Mouse (Mus musculus) embryonic facial prominence, embryonic 15.5 days (tissue): Measurements from ENCODE around the gene Dtx4. TPM values are rescaled to one million over a fixed set of nuclear protein-coding genes. Genes with fewer than 3 reads are reported as not detected.
"Not testable (repeated sequence)": the region's sequence is repeated elsewhere in the genome, so short reads cannot be mapped to it uniquely, and the experiment has no call there.

Experiments used
- ATAC-seq: fragments of 200-750 bp; cut with Nextera tagmentation; 2 replicates; pipeline ENCODE4 v1.8.0; 2017; ENCODE audit warnings: low read depth, moderate TSS enrichment; ENCODE audit not compliant: insufficient number of reproducible peaks, low FRiP score, low TSS enrichment
- H3K27ac ChIP-seq: fragments of 300-500 bp; sonication (generic); replicated peaks from 2 replicates; pipeline ENCODE4 v1.5.1; 2015; ENCODE audit warnings: mild to moderate bottlenecking, inconsistent platforms
- H3K27me3 ChIP-seq: fragments of 300-500 bp; sonication (generic); 2 replicates; pipeline ENCODE4 v1.6.1; 2015; ENCODE audit warnings: inconsistent platforms
- H3K36me3 ChIP-seq: fragments of 300-500 bp; sonication (generic); 2 replicates; pipeline ENCODE4 v1.6.1; 2015; ENCODE audit warnings: mild to moderate bottlenecking, inconsistent platforms
- H3K4me1 ChIP-seq: fragments of 300-500 bp; sonication (generic); 2 replicates; pipeline ENCODE4 v1.6.1; 2015; ENCODE audit warnings: inconsistent platforms
- H3K4me2 ChIP-seq: fragments of 300-500 bp; sonication (generic); replicated peaks from 2 replicates; pipeline ENCODE4 v1.6.1; 2015; ENCODE audit warnings: mild to moderate bottlenecking, inconsistent platforms
- H3K4me3 ChIP-seq: fragments of 300-500 bp; sonication (generic); replicated peaks from 2 replicates; pipeline ENCODE4 v1.5.1; 2015; ENCODE audit warnings: mild to moderate bottlenecking, inconsistent platforms
- H3K9ac ChIP-seq: fragments of 300-500 bp; sonication (generic); 2 replicates; pipeline ENCODE4 v1.6.1; 2015; ENCODE audit warnings: inconsistent platforms
- H3K9me3 ChIP-seq: fragments of 300-500 bp; sonication (generic); replicated peaks from 2 replicates; pipeline ENCODE4 v1.6.1; 2016; ENCODE audit warnings: inconsistent platforms
- WGBS: fragments of 180-500 bp; shearing (Covaris S2); methylation state at CpG from one replicate; pipeline ENCODE4 v1.1.7; 2015; 5-methylcytosine and 5-hydroxymethylcytosine counted together
- polyA plus RNA-seq: library from polyadenylated mRNA; unstranded; fragments of >200 nt; fragmentation: Nextera tagmentation; extraction: Ambion mirVana; gene quantifications from 2 replicates; pipeline ENCODE4 v1.2.1, GENCODE M21; 2015

Gene Dtx4
- 10.1 and 13.1 TPM in 2 replicates for polyA plus RNA-seq

DNA sequence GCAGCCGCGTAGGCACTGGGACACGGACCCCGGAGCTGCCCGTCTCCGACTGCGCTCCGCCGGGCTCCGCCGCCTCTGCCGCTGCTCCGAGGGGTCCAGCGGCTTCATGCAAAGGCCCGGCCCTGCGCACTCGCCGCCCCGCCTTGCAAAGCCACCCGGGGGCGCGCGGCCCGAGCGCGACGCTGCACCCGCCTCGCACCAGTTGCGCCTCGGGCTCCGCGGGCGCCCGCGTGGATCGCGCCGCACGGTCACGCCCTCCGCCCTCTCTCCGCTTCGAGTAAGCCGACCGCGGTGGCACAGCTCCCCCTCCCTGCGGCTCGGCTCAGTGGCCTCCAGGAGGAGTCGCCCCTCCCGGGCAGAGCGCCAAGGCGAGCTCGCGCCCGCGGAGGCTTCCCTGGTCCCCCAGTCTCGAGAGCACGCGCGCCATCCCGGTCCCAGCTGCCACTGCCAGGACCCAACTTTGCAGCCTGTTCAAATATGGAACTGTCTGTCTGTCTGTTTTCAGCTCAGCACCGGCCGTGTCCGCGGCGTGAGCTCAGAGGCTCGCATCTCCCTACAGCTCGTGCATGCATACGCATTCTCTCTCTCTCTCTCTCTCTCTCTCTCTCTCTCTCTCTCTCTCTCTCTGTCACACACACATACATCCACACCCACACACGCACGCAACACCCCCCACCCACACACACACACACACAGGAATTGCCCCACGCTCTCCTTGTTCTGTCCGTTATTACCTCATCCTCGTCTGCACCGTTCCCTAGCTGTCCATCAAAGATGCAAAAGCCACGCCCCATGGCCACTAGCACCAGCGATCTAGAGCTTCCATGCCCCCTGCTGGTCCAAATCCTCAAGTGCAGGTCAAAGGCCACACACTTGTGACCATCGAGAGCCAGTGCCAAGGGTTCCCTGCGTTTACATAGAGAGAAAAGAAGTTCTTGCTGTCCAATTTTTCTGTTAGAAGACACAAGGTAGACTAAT is at the start of gene Dtx4:
Gene Dtx4, minus strand, starts transcription at position 85 of the 978 bp plus-strand sequence.
- H3K4me2 ChIP-seq = peak within 1 kb of the TSS; percentile 84
- peak within 1 kb of the TSS; percentile 91 for H3K27ac ChIP-seq
- H3K4me1 ChIP-seq = peaks cover 13% of the 10 kb centered on the region
- H3K27me3 ChIP-seq = no peaks in the 10 kb centered on the region
- H3K9ac ChIP-seq = peak within 1 kb of the TSS; percentile 51
- peak; percentile 89 for ATAC-seq
- WGBS = under 1% methylated on average over 80 of the region's 80 CpGs
- H3K4me3 ChIP-seq = peak within 1 kb of the TSS; percentile 59
- H3K36me3 ChIP-seq = no peaks in the 10 kb centered on the region
- H3K9me3 ChIP-seq = no peaks in the 10 kb centered on the region

DNA sequence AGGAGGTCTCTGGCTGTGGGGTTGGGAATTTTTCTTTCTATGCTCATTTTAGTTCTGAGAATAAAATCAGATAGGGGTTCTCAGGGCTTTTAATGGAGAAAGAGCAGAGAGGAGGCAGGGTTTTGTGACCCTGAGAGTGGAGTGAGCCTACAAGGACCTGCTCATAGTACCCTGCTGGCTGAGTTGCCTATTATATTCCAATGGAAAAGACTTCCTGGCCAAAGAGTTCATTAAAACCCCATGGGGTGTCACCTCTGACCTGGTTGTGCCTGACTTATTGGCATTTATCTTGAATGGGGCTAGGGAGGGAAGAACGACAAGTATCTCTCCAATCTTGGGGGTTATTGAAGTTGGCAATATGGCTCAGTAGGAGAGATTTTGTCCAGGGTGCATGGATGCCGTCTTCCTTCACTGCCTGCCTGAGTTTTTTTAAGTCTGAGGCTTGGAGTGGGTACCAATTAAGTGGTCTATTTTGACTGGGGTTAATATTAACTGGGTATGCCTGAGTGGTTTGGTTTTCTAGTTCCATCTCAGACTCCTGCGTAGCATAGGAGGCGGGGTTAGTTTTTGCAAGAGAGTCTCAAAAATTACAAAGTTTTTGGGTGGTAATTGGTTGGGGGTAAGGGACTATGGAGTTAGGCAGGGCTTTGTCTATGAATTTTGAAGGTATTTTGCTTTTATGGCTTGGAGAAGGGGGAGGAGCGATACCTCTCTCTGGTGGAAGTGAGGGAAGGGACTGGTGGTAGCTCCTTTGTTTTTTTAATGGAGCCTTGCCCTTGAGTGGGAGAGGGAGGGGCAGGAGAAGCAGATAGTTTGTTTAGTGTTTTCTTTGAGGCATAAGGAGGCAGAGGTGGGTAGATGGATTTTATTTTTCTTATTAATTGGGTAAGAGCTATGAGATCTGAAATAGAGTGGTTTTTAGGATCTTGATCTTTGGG is 49.0 kb upstream of the Dtx4 start:
- Histone ChIP-seq H3K9ac (no peak overlapping the region), H3K9me3 (no peaks in the 10 kb centered on the region), H3K4me2 (no peak overlapping the region), H3K27me3 (no peaks in the 10 kb centered on the region), H3K4me1 (no peaks in the 10 kb centered on the region), H3K36me3 (no peaks in the 10 kb centered on the region), H3K27ac (no peak overlapping the region), H3K4me3 (no peak overlapping the region)
- WGBS = 74% methylated on average over 5 of the region's 5 CpGs
- no peak for ATAC-seq

DNA sequence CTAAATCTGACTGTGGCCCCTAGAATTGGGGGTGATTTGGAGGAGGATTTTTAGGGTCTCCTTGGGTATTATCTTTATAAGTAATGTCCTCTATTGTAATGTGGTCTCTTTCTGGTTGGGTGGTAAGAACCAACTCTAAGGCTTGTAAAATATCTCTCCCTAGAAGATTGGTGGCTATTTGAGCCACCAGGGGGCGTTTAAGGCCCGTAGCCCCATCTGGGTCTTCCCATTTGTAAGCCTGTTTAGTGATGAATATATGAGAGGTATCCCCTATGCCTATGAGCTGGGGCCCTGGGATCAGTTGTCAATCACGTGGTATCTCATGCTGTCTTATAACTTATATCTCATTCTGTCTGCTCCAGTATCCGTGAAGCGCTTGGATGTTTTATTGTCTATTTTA is 47.9 kb upstream of the Dtx4 start:
- Histone ChIP-seq H3K4me1 (no peaks in the 10 kb centered on the region), H3K27ac (no peak overlapping the region), H3K9ac (no peak overlapping the region), H3K9me3 (no peaks in the 10 kb centered on the region), H3K27me3 (no peaks in the 10 kb centered on the region), H3K36me3 (no peaks in the 10 kb centered on the region), H3K4me2 (no peak overlapping the region), H3K4me3 (no peak overlapping the region)
- 77% methylated on average over 5 of the region's 5 CpGs for WGBS
- ATAC-seq = no peak

DNA sequence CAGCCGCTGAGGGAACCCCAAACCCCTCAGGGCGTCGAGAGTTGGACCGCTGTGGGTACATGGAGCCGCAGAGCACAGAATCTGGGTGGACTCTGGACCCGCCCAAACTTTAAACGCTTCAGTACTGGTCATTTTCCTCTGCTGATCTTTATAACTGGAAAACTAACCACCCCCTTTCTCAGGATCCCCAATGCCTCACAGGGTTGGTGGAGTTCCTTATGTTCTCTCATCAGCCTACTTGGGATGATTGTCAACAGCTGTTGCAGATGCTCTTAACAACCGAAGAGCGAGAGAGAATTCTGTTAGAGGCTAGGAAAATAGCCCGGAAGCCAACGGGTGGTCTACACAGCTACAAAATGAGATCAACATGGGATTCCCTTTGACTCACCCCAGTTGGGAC is 44.2 kb upstream of the Dtx4 start, which contains the start of gene Fam111a:
Gene Fam111a, plus strand, starts transcription at position 301 of the 400 bp plus-strand sequence.
- not testable (repeated sequence) for H3K4me2 ChIP-seq, H3K4me3 ChIP-seq, ATAC-seq, H3K27ac ChIP-seq, H3K9ac ChIP-seq, H3K36me3 ChIP-seq, H3K27me3 ChIP-seq, H3K9me3 ChIP-seq, H3K4me1 ChIP-seq
- WGBS = 78% methylated on average over 11 of the region's 11 CpGs

DNA sequence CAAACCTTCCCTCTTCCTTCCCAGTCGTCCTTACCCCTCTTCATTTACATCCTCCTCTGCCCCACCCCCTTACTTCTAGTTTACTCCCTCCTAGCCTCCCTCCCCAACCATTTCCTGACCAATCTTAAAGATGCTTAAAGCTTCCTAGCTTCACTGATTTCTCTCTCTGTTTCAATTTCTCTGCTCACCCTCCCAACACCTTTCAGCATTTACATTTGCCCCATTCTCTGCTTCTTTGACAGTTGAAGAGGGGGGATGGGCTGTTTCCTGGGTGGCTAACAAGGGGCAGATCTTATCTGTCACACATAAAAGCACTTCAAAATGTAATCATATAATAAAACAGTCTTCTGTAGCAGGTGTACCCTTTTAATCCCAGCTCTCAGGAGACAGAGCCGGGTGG is 40.4 kb upstream of the Dtx4 start:
- Histone ChIP-seq H3K4me1 (no peaks in the 10 kb centered on the region), H3K27ac (no peak overlapping the region), H3K9me3 (no peaks in the 10 kb centered on the region), H3K9ac (no peak overlapping the region), H3K4me3 (no peak overlapping the region), H3K27me3 (no peaks in the 10 kb centered on the region), H3K36me3 (no peaks in the 10 kb centered on the region), H3K4me2 (no peak overlapping the region)
- WGBS = 24% methylated on average over 2 of the region's 2 CpGs
- ATAC-seq = no peak

DNA sequence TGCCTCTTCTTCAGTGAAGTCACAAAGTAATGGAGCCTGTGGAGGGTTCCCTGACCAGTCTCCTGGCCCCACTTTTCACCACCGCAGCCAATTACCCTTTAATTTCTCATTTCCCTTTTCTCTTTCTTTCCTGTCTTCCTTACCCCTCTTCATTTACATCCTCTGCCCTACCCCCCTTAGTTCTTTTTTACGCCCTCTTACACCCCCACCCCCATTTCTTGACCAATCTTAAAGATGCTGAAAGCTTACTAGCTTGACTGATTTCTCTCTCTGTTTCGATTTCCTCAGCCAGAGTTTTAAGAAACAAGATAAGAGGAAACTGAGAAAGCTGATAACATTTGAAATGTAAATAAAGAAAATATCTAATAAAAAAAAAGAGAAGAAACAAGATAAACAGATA is 39.5 kb upstream of the Dtx4 start:
- H3K27me3 ChIP-seq = no peaks in the 10 kb centered on the region
- H3K36me3 ChIP-seq = no peaks in the 10 kb centered on the region
- no peak overlapping the region for H3K4me2 ChIP-seq
- H3K4me1 ChIP-seq = no peaks in the 10 kb centered on the region
- H3K9ac ChIP-seq = no peak overlapping the region
- no peak overlapping the region for H3K27ac ChIP-seq
- H3K9me3 ChIP-seq = no peaks in the 10 kb centered on the region
- no peak for ATAC-seq
- WGBS = 63% methylated on average over 3 of the region's 3 CpGs
- H3K4me3 ChIP-seq = no peak overlapping the region

DNA sequence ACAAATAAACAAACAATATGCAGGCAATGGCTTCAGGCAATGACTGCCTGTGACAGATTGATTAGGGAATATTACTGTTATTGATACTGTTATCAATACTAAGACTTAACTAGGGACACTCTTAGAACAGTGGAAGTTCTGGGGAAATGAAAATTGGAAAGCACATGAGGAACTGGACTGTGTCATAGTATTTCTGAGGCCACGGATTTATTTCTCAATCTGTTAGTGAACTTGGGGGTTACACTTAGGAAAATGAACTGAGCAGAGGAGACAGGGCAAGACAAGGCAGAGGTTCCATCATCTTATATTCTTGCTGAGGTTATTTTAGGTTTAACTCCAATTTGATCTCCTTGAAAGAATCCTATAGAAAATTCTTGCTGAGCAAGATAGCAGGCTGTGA is 38.7 kb upstream of the Dtx4 start:
- WGBS = 70% methylated on average over 1 of the region's 1 CpGs

DNA sequence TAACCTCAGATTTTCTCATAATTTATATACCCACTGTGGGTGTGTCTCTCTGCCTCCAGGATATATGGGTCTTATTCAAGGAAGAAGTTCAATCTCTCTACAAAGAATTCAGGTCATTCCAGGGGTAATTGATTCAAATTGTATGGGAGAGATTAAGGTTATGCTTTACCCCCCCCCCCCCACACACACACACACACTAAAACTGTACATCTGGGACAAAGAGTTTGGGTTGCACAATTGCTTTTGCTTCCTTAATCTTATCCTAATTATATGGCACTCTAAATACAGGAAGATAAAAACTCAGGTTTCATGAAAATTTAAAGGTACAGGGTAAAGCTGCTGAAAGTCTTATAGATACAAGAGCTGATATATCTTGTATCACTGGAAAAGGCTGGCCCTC is 35.9 kb upstream of the Dtx4 start:
- Histone ChIP-seq H3K4me2 (no peak overlapping the region), H3K4me3 (no peak overlapping the region), H3K9ac (no peak overlapping the region), H3K27ac (no peak overlapping the region), H3K36me3 (no peaks in the 10 kb centered on the region), H3K9me3 (no peaks in the 10 kb centered on the region), H3K27me3 (no peaks in the 10 kb centered on the region), H3K4me1 (no peaks in the 10 kb centered on the region)
- no peak for ATAC-seq

More for the DNA sequence above, 38.7 kb upstream of the Dtx4 start:
- Histone ChIP-seq H3K27me3 (no peaks in the 10 kb centered on the region), H3K4me3 (no peak overlapping the region), H3K9ac (no peak overlapping the region), H3K4me2 (no peak overlapping the region), H3K4me1 (no peaks in the 10 kb centered on the region), H3K36me3 (no peaks in the 10 kb centered on the region), H3K9me3 (no peaks in the 10 kb centered on the region), H3K27ac (no peak overlapping the region)
- ATAC-seq = no peak

DNA sequence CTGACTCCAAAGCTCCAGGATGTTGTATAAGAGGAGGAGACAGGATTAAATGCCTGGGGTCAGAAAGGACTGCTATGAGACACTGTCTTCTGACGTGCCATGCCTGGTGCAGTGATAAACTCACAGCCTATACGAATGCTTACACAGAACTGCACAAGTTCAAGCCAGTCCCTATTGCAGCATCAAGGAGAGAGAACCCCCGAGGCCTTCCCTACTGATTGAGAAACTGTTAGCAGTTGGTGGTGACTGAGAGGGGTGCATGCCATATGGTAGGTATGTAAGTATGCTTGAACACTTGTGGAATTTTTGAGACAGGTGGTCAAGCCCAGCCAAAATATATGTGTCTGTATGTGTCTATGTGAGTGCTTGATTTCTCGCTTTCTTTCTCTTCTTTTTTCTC is 22.1 kb upstream of the Dtx4 start:
- H3K4me2 ChIP-seq = no peak overlapping the region
- H3K4me1 ChIP-seq = no peaks in the 10 kb centered on the region
- H3K9me3 ChIP-seq = no peaks in the 10 kb centered on the region
- 35% methylated on average over 4 of the region's 4 CpGs for WGBS
- ATAC-seq = no peak
- H3K27ac ChIP-seq = no peak overlapping the region
- no peak overlapping the region for H3K9ac ChIP-seq
- no peak overlapping the region for H3K4me3 ChIP-seq
- no peaks in the 10 kb centered on the region for H3K36me3 ChIP-seq
- no peaks in the 10 kb centered on the region for H3K27me3 ChIP-seq

DNA sequence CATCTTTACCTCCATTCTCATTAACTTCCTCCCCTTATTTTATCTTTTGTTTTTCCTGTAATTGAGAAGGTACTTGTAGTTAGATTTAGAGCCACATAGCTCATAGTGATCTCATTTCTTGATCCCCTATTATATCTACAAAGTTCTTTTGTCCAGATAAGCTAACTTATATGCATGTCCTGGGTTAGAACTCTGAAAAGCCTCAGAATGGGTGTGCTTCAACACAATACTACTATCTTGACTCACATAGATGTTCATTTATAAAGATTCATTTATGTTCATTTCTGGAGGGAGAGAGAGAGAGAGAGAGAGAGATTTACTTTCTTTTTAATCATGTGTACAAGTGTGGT is 17.3 kb upstream of the Dtx4 start:
- no peaks in the 10 kb centered on the region for H3K9me3 ChIP-seq
- H3K9ac ChIP-seq = no peak overlapping the region
- H3K27ac ChIP-seq = no peak overlapping the region
- ATAC-seq = no peak
- peak overlapping the region; percentile 65 for H3K4me2 ChIP-seq
- H3K36me3 ChIP-seq = no peaks in the 10 kb centered on the region
- no peaks in the 10 kb centered on the region for H3K4me1 ChIP-seq
- peak overlapping the region; percentile 47 for H3K4me3 ChIP-seq
- H3K27me3 ChIP-seq = peaks cover 5% of the 10 kb centered on the region; the same call in 1 of the 2 replicates
